Mouse (Mus musculus): Measurements from ENCODE around the gene Ccdc152. TPM values are rescaled to one million over a fixed set of nuclear protein-coding genes. Genes with fewer than 3 reads are reported as not detected.

The Ccdc152 gene
- polyA plus RNA-seq, 1 experiment, result not detected

DNA sequence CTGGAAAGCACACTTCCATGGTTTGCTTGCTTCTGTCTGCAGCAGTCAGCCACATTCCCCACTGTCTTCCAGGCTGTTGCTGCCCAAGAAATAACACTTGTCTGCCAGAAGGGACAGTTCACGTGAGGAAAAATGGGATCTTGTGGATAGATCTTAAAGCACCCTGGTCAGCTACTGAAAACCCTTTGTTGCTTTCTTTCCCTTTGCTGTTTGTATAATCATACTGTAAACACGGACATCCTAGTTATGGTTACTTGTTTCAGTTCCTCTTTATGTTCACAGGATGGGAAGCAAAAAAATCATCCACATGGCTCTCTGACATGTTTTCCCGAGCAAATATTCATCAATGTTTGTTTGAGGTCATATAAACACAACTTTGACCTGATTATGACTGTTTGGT lies 36.5 kb upstream of the Ccdc152 start:
- Histone ChIP-seq H3K4me3 (ENCODE audit: insufficient read depth, poor library complexity, severe bottlenecking) (no peak overlapping the region), H3ac (ENCODE audit: control insufficient read depth, insufficient read length, low read depth) (no peak overlapping the region), H3K79me3 (ENCODE audit: low read depth) (no peaks in the 10 kb centered on the region), H3K79me2 (ENCODE audit: control insufficient read depth, insufficient read depth) (no peaks in the 10 kb centered on the region), H3K36me3 (ENCODE audit: control insufficient read depth, insufficient read depth) (no peaks in the 10 kb centered on the region), H3K27me3 (ENCODE audit: control insufficient read depth, insufficient read depth, insufficient read length) (no peaks in the 10 kb centered on the region)
- TF ChIP-seq MYOG (IDR thresholded peaks at IDR 0.05; ENCODE audit: control insufficient read depth, extremely low read depth, insufficient read length) (no peak), CTCF (IDR thresholded peaks at IDR 0.05; ENCODE audit: control insufficient read depth, insufficient read depth, insufficient read length) (no peak), USF1 (IDR thresholded peaks at IDR 0.05; ENCODE audit: low read depth) (no peak), CEBPB (IDR thresholded peaks at IDR 0.05; ENCODE audit: low read depth) (no peak), MAX (IDR thresholded peaks at IDR 0.05) (no peak), FOSL1 (IDR thresholded peaks at IDR 0.05; ENCODE audit: insufficient read depth, low read length, poor library complexity, severe bottlenecking) (no peak), MYOD1 (IDR thresholded peaks at IDR 0.05; ENCODE audit: control insufficient read depth, insufficient read length, low read depth) (no peak)

- TF ChIP-seq MYOD1 (IDR thresholded peaks at IDR 0.05; ENCODE audit: control insufficient read depth, insufficient read length, low read depth) (no peak), MYOG (IDR thresholded peaks at IDR 0.05; ENCODE audit: control insufficient read depth, extremely low read depth, insufficient read length) (no peak), CEBPB (IDR thresholded peaks at IDR 0.05; ENCODE audit: low read depth) (no peak), CTCF (IDR thresholded peaks at IDR 0.05; ENCODE audit: control insufficient read depth, insufficient read depth, insufficient read length) (no peak), FOSL1 (IDR thresholded peaks at IDR 0.05; ENCODE audit: insufficient read depth, low read length, poor library complexity, severe bottlenecking) (no peak), MAX (IDR thresholded peaks at IDR 0.05) (no peak), USF1 (IDR thresholded peaks at IDR 0.05; ENCODE audit: low read depth) (no peak)
- H3K27me3 ChIP-seq (ENCODE audit: control insufficient read depth, insufficient read depth, insufficient read length), result no peaks in the 10 kb centered on the region
- H3ac ChIP-seq (ENCODE audit: control insufficient read depth, insufficient read length, low read depth), result no peak overlapping the region
- H3K79me3 ChIP-seq (ENCODE audit: low read depth), result no peaks in the 10 kb centered on the region
- H3K79me2 ChIP-seq (ENCODE audit: control insufficient read depth, insufficient read depth), result no peaks in the 10 kb centered on the region
- no peak overlapping the region for H3K4me3 ChIP-seq (ENCODE audit: insufficient read depth, poor library complexity, severe bottlenecking)
- no peaks in the 10 kb centered on the region for H3K36me3 ChIP-seq (ENCODE audit: control insufficient read depth, insufficient read depth)
These were observed 29.2 kb upstream of the Ccdc152 start for GRCm38 (mm10) chr15:3332517-3332916.

DNA sequence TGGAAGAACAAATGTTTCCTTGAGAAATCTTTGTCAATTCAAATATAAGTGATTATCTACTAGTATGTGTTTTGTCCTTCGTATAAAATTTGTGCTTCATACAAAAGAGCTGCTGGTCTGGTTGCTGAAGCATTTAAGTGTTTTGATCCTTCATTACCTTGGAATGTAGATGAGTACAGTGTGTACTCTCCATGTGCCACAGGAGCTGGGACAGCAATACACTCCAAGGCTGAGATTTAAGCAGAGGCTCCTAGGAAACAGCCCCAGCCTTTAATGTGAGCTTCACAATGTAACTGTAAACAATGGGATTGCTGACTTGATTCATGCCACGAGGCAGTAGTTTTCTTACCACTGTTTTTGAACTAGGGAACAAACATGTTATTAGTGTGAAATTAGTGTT lies 28.5 kb upstream of the Ccdc152 start:
- Histone ChIP-seq H3K79me2 (ENCODE audit: control insufficient read depth, insufficient read depth) (no peaks in the 10 kb centered on the region), H3ac (ENCODE audit: control insufficient read depth, insufficient read length, low read depth) (no peak overlapping the region), H3K36me3 (ENCODE audit: control insufficient read depth, insufficient read depth) (no peaks in the 10 kb centered on the region), H3K4me3 (ENCODE audit: insufficient read depth, poor library complexity, severe bottlenecking) (no peak overlapping the region), H3K27me3 (ENCODE audit: control insufficient read depth, insufficient read depth, insufficient read length) (no peaks in the 10 kb centered on the region), H3K79me3 (ENCODE audit: low read depth) (no peaks in the 10 kb centered on the region)
- TF ChIP-seq MYOG (IDR thresholded peaks at IDR 0.05; ENCODE audit: control insufficient read depth, extremely low read depth, insufficient read length), result no peak
- no peak for TF ChIP-seq USF1 (IDR thresholded peaks at IDR 0.05; ENCODE audit: low read depth)
- TF ChIP-seq CTCF (IDR thresholded peaks at IDR 0.05; ENCODE audit: control insufficient read depth, insufficient read depth, insufficient read length), result no peak
- no peak for TF ChIP-seq FOSL1 (IDR thresholded peaks at IDR 0.05; ENCODE audit: insufficient read depth, low read length, poor library complexity, severe bottlenecking)
- TF ChIP-seq CEBPB (IDR thresholded peaks at IDR 0.05; ENCODE audit: low read depth), result no peak
- no peak for TF ChIP-seq MAX (IDR thresholded peaks at IDR 0.05)
- TF ChIP-seq MYOD1 (IDR thresholded peaks at IDR 0.05; ENCODE audit: control insufficient read depth, insufficient read length, low read depth), result no peak

GRCm38 (mm10) chr15:3330291-3330690 lies 27.0 kb upstream of the Ccdc152 start:
- Histone ChIP-seq H3K4me3 (ENCODE audit: insufficient read depth, poor library complexity, severe bottlenecking) (no peak overlapping the region), H3ac (ENCODE audit: control insufficient read depth, insufficient read length, low read depth) (no peak overlapping the region), H3K36me3 (ENCODE audit: control insufficient read depth, insufficient read depth) (no peaks in the 10 kb centered on the region), H3K79me2 (ENCODE audit: control insufficient read depth, insufficient read depth) (no peaks in the 10 kb centered on the region), H3K27me3 (ENCODE audit: control insufficient read depth, insufficient read depth, insufficient read length) (no peaks in the 10 kb centered on the region), H3K79me3 (ENCODE audit: low read depth) (no peaks in the 10 kb centered on the region)
- TF ChIP-seq CEBPB (IDR thresholded peaks at IDR 0.05; ENCODE audit: low read depth) (no peak), USF1 (IDR thresholded peaks at IDR 0.05; ENCODE audit: low read depth) (no peak), MYOG (IDR thresholded peaks at IDR 0.05; ENCODE audit: control insufficient read depth, extremely low read depth, insufficient read length) (no peak), MAX (IDR thresholded peaks at IDR 0.05) (no peak), MYOD1 (IDR thresholded peaks at IDR 0.05; ENCODE audit: control insufficient read depth, insufficient read length, low read depth) (no peak), CTCF (IDR thresholded peaks at IDR 0.05; ENCODE audit: control insufficient read depth, insufficient read depth, insufficient read length) (no peak), FOSL1 (IDR thresholded peaks at IDR 0.05; ENCODE audit: insufficient read depth, low read length, poor library complexity, severe bottlenecking) (no peak)

DNA sequence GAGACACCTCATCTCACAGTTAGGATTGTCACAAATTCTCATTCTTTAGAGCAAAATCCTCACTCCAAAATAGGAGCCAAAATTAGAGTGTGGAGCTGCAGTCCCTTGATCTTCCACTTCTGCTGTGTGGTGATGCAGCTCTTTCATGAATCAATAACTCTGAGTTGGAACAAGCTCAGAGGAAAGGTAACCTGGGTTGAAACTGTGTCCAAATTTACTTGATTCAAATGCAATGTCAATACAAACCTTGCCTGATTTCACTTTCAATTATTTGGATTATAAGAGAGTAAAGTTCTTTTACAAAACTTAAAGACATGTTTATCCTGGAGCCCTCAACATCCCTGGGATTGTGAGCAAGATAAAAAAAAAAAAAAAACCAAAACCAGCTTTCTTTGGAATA lies 19.7 kb upstream of the Ccdc152 start:
- TF ChIP-seq CTCF (IDR thresholded peaks at IDR 0.05; ENCODE audit: control insufficient read depth, insufficient read depth, insufficient read length) (no peak), USF1 (IDR thresholded peaks at IDR 0.05; ENCODE audit: low read depth) (no peak), MYOD1 (IDR thresholded peaks at IDR 0.05; ENCODE audit: control insufficient read depth, insufficient read length, low read depth) (no peak), MYOG (IDR thresholded peaks at IDR 0.05; ENCODE audit: control insufficient read depth, extremely low read depth, insufficient read length) (no peak), FOSL1 (IDR thresholded peaks at IDR 0.05; ENCODE audit: insufficient read depth, low read length, poor library complexity, severe bottlenecking) (no peak)
- Histone ChIP-seq H3K27me3 (ENCODE audit: control insufficient read depth, insufficient read depth, insufficient read length) (no peaks in the 10 kb centered on the region), H3ac (ENCODE audit: control insufficient read depth, insufficient read length, low read depth) (no peak overlapping the region)

GRCm38 (mm10) chr15:3319929-3320328 lies 16.6 kb upstream of the Ccdc152 start:
- no peak overlapping the region for H3K4me3 ChIP-seq (ENCODE audit: insufficient read depth, poor library complexity, severe bottlenecking)
- no peaks in the 10 kb centered on the region for H3K79me3 ChIP-seq (ENCODE audit: low read depth)
- peak; percentile 24 for TF ChIP-seq MAX (IDR thresholded peaks at IDR 0.05)
- TF ChIP-seq CTCF (IDR thresholded peaks at IDR 0.05; ENCODE audit: control insufficient read depth, insufficient read depth, insufficient read length), result no peak
- peak; percentile 69 for TF ChIP-seq MYOD1 (IDR thresholded peaks at IDR 0.05; ENCODE audit: control insufficient read depth, insufficient read length, low read depth)
- peaks cover 4% of the 10 kb centered on the region for H3K36me3 ChIP-seq (ENCODE audit: control insufficient read depth, insufficient read depth)
- no peaks in the 10 kb centered on the region for H3K79me2 ChIP-seq (ENCODE audit: control insufficient read depth, insufficient read depth)
- H3ac ChIP-seq (ENCODE audit: control insufficient read depth, insufficient read length, low read depth), result no peak overlapping the region
- no peaks in the 10 kb centered on the region for H3K27me3 ChIP-seq (ENCODE audit: control insufficient read depth, insufficient read depth, insufficient read length)

More for the DNA sequence above, 19.7 kb upstream of the Ccdc152 start:
- Histone ChIP-seq H3K36me3 (ENCODE audit: control insufficient read depth, insufficient read depth) (peaks cover 4% of the 10 kb centered on the region), H3K4me3 (ENCODE audit: insufficient read depth, poor library complexity, severe bottlenecking) (no peak overlapping the region), H3K79me3 (ENCODE audit: low read depth) (no peaks in the 10 kb centered on the region), H3K79me2 (ENCODE audit: control insufficient read depth, insufficient read depth) (no peaks in the 10 kb centered on the region)
